Mouse (Mus musculus): Measurements from ENCODE around the gene Pfkm.

- no peak for TF ChIP-seq CTCF (IDR thresholded peaks at IDR 0.05; ENCODE audit: control insufficient read depth, insufficient read depth, insufficient read length)
- TF ChIP-seq MYOG (IDR thresholded peaks at IDR 0.05; ENCODE audit: control insufficient read depth, extremely low read depth, insufficient read length), result no peak
- TF ChIP-seq USF1 (IDR thresholded peaks at IDR 0.05; ENCODE audit: low read depth), result no peak
Measured at GRCm38 (mm10) chr15:98088889-98089288, 3.5 kb upstream of the Pfkm start.
